Mouse (Mus musculus) thymus, postnatal 36 days (tissue): ENCODE measurements around the gene Ahcyl2.

Experiments
- DNase-seq, 2 experiments: peaks; one replicate each; pipeline ENCODE4 v3.0.0; 2022; ENCODE audit warnings: mixed read lengths in 2 of 2

Ahcyl2 gene

GRCm38 (mm10) chr6:29916530-29917382 is 148.9 kb downstream of the Ahcyl2 start, which contains the start of gene Strip2:
Strip2 (plus strand) TSS chr6:29917012.
- DNase-seq: peak; percentile 92 to 95

- no peak for DNase-seq
These were observed 149.5 kb downstream of the Ahcyl2 start for GRCm38 (mm10) chr6:29917383-29917720.

GRCm38 (mm10) chr6:29917947-29918346 is 150.1 kb downstream of the Ahcyl2 start:
- no peak for DNase-seq

GRCm38 (mm10) chr6:29923501-29923900 is 155.7 kb downstream of the Ahcyl2 start:
- no peak for DNase-seq

GRCm38 (mm10) chr6:29925594-29926219 is 157.9 kb downstream of the Ahcyl2 start:
- DNase-seq: no peak

GRCm38 (mm10) chr6:29930087-29930486 is 162.3 kb downstream of the Ahcyl2 start:
- DNase-seq: no peak

GRCm38 (mm10) chr6:29930665-29931064 is 162.9 kb downstream of the Ahcyl2 start:
- DNase-seq: no peak

GRCm38 (mm10) chr6:29931181-29931580 is 163.4 kb downstream of the Ahcyl2 start:
- no peak for DNase-seq

GRCm38 (mm10) chr6:29935741-29936140 is 167.9 kb downstream of the Ahcyl2 start:
- no peak for DNase-seq

- DNase-seq: no peak
These were observed 172.6 kb downstream of the Ahcyl2 start for GRCm38 (mm10) chr6:29940428-29940827.

GRCm38 (mm10) chr6:29941036-29941435 is 173.2 kb downstream of the Ahcyl2 start:
- DNase-seq: no peak

- no peak for DNase-seq
These were observed 176.7 kb downstream of the Ahcyl2 start for GRCm38 (mm10) chr6:29944465-29944864.

GRCm38 (mm10) chr6:29946568-29946967 is 178.8 kb downstream of the Ahcyl2 start:
- DNase-seq: no peak

- DNase-seq: no peak
These were observed 180.0 kb downstream of the Ahcyl2 start for GRCm38 (mm10) chr6:29947823-29948222.

GRCm38 (mm10) chr6:29956749-29957148 is 188.9 kb downstream of the Ahcyl2 start:
- no peak for DNase-seq

GRCm38 (mm10) chr6:29958669-29959068 is 190.9 kb downstream of the Ahcyl2 start:
- DNase-seq: no peak

GRCm38 (mm10) chr6:29961081-29961480 is 193.3 kb downstream of the Ahcyl2 start:
- DNase-seq: no peak
